Mouse (Mus musculus) cerebellum, postnatal 36 days (tissue): ENCODE results near the gene BC107364.
"Not testable (repeated sequence)": the region's sequence is repeated elsewhere in the genome, so short reads cannot be mapped to it uniquely, and the experiment has no call there.

ENCODE experiments used
- DNase-seq, 2 experiments: peaks; one replicate each; pipeline ENCODE4 v3.0.0; 2021 to 2022; ENCODE audit warnings: mixed read lengths in 2 of 2

Gene BC107364

GRCm38 (mm10) chr3:96449762-96450585 is 2.1 kb downstream of the BC107364 start:
- DNase-seq: not testable (repeated sequence)

DNA sequence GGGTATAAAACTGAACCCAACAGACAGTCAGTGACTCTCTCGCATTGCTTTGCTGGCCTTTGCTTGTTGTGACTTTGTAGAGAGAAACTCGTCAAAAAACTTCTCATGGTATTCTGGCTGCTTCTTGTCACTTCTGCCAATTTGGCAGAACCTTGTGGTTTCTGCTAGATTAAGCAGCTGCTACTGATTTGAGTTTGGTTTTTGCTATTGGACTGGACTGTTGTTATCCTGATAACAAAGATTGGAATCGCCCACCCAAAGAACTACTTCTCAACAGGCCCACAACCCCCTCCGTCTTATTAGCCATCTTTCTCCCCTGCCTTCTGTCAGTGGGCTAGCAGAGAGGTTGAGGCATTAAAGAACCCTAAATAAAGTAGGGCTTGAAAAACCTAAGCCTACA is 6.7 kb downstream of the BC107364 start:
- no peak for DNase-seq

- DNase-seq: peak; percentile 66 to 75
Observed at GRCm38 (mm10) chr3:96440578-96440977, 11.5 kb downstream of the BC107364 start.

GRCm38 (mm10) chr3:96435557-96436091 is 16.5 kb downstream of the BC107364 start:
- peak in 1 of 2 experiments; percentile 4 for DNase-seq

- no peak for DNase-seq
Observed at GRCm38 (mm10) chr3:96432207-96432606, 19.9 kb downstream of the BC107364 start.

GRCm38 (mm10) chr3:96429819-96430132 is 22.3 kb downstream of the BC107364 start:
- DNase-seq: no peak

GRCm38 (mm10) chr3:96428941-96429818 is 22.9 kb downstream of the BC107364 start:
- DNase-seq: no peak

DNA sequence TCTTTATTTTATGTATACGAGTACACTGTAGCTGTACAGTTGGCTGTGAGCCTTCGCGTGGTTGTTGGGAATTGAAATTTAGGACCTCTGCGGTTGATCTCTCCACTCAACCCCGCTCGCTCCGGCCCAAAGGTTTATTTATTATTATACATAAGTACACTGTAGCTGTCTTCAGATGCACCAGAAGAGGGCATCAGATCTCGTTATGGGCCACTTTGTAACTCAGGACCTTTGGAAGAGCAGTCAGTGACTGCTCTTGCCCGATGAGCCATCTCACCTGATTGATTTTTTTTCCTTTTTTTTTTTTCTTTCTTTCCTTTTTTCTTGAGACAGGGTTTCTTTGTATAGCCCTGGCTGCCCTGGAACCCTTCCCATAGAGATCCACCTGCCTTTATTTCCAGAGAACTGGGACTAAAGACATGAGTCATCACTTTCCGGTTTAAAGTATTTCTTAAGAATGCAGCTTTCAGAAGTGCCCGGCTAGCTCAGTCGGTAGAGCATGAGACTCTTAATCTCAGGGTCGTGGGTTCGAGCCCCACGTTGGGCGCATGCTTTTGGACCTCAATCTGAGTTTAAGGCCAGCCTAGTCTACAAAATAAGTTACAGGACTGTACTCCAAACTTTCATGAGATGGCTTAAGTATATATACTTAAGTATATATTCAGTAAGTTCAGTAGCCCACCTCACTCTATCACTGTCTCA is 24.2 kb downstream of the BC107364 start:
- no peak for DNase-seq

- DNase-seq: no peak
Observed at GRCm38 (mm10) chr3:96427311-96427710, 24.8 kb downstream of the BC107364 start.

- DNase-seq: no peak
Observed at GRCm38 (mm10) chr3:96426268-96426667, 25.8 kb downstream of the BC107364 start.

GRCm38 (mm10) chr3:96424447-96424846 is 27.7 kb downstream of the BC107364 start:
- DNase-seq: not testable (repeated sequence)

- DNase-seq: no peak
Observed at GRCm38 (mm10) chr3:96423889-96424288, 28.2 kb downstream of the BC107364 start.

- no peak for DNase-seq
Observed at GRCm38 (mm10) chr3:96420796-96421195, 31.3 kb downstream of the BC107364 start.

GRCm38 (mm10) chr3:96418902-96419301 is 33.2 kb downstream of the BC107364 start:
- not testable (repeated sequence) for DNase-seq

GRCm38 (mm10) chr3:96417850-96418815 is 34.0 kb downstream of the BC107364 start:
- no peak for DNase-seq

GRCm38 (mm10) chr3:96416595-96416994 is 35.5 kb downstream of the BC107364 start:
- no peak for DNase-seq

GRCm38 (mm10) chr3:96416056-96416455 is 36.0 kb downstream of the BC107364 start:
- no peak for DNase-seq

GRCm38 (mm10) chr3:96414951-96415327 is 37.2 kb downstream of the BC107364 start:
- no peak for DNase-seq

GRCm38 (mm10) chr3:96414126-96414950 is 37.8 kb downstream of the BC107364 start:
- peak; percentile 55 to 60 for DNase-seq

GRCm38 (mm10) chr3:96413581-96414125 is 38.5 kb downstream of the BC107364 start:
- no peak for DNase-seq
